Mouse (Mus musculus): ENCODE measurements around the gene Sag.
A peak's percentile ranks its signal among the peaks of the same experiment; 100 is the strongest.

Sag gene

DNA sequence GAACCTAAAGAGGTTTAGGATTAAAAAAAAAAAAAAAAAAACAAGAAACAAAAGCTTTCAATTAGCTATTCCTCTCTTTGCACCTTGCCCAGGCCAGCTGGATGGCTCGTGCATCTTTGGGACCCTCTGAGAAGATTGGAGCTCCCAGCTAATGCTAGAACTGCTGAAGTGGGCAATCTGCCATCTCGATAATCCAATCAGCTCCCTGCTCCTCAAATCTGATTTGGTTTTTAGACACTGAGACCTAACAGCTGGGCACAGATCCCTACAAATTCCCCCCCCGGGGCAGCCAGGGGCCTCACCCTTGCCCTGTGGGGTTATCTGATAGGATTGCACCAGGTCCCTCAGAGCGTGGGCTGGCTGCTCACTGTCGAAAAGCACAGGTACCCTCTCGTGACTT, at the start of gene Sag:
Gene Sag (plus strand): TSS at position 105 of the 400 bp plus-strand sequence.
- no peak for DNase-seq (ENCODE audit: low spot score)

GRCm38 (mm10) chr1:87755641-87756470, 47.6 kb upstream of the Sag start, which contains the start of gene Atg16l1:
Atg16l1 (plus strand) TSS chr1:87755870.
- DNase-seq (ENCODE audit: low spot score): peak; percentile 68

- no peak for DNase-seq (ENCODE audit: low spot score)
Observed at GRCm38 (mm10) chr1:87763821-87764220, 39.7 kb upstream of the Sag start.

GRCm38 (mm10) chr1:87765741-87766140, 37.7 kb upstream of the Sag start:
- DNase-seq (ENCODE audit: low spot score): no peak

GRCm38 (mm10) chr1:87766233-87766632, 37.2 kb upstream of the Sag start:
- no peak for DNase-seq (ENCODE audit: low spot score)

DNA sequence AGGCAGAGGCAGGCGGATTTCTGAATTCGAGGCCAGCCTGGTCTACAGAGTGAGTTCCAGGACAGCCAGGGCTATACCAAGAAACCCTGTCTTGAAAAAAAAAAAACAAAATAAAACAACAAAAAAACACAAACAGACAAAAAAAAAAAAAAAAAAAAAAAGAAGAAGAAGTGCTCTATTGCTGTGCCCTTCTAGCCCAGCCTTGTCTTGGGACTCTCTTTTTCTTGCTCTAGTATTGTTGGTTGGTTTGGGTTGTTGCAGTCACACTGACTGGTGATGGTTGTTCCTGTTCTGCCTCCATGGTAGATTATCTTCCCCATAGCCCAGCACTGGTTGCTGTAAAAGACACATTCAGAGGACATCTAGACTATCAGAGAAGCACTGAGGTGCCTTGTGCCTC, 34.2 kb upstream of the Sag start:
- no peak for DNase-seq (ENCODE audit: low spot score)

DNA sequence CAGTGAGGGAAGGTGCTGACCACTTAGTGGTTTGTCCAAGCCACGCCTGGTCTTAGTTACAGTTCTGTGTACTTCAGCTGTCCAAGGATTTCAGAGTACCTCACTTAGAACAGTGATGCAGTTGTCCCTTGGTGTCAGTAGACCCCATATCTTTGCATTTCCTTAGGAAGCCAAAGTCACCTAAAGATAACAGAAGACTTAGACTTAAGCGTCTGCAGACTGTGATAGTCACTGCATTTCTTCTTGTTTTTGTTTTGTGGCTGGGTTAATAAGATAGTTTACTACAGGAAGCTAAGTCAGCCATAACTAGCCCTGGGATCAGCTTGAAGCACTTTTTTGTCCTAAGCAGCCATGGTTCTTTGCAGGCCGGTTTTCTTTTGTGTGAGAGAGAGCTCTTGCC, 33.0 kb upstream of the Sag start:
- DNase-seq (ENCODE audit: low spot score): no peak

DNA sequence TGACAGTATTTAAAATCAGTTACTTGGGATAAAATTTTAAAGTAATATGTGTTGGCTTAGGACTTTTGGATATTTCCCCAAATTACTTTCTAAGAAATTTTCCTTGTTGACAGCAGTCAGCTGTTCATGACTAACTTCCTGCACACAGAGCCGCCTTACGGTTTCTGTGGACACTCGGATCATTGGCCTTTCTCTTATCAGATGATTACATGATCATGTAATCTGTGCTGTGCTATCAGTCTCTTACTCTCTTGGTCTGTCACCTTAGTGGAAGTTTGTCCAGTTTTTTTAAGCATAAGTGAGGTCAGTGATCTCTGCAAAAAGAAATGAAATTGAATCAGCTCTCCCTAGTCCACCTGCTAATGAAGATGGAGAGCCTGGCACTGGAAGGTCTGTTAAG, 31.8 kb upstream of the Sag start:
- no peak for DNase-seq (ENCODE audit: low spot score)

GRCm38 (mm10) chr1:87773336-87773735, 30.1 kb upstream of the Sag start:
- no peak for DNase-seq (ENCODE audit: low spot score)

- DNase-seq (ENCODE audit: low spot score): no peak
Observed at GRCm38 (mm10) chr1:87774845-87775244, 28.6 kb upstream of the Sag start.

- DNase-seq (ENCODE audit: low spot score): no peak
Observed at GRCm38 (mm10) chr1:87779204-87779785, 24.2 kb upstream of the Sag start.

- DNase-seq (ENCODE audit: low spot score): no peak
Observed at GRCm38 (mm10) chr1:87785703-87786102, 17.8 kb upstream of the Sag start.

DNA sequence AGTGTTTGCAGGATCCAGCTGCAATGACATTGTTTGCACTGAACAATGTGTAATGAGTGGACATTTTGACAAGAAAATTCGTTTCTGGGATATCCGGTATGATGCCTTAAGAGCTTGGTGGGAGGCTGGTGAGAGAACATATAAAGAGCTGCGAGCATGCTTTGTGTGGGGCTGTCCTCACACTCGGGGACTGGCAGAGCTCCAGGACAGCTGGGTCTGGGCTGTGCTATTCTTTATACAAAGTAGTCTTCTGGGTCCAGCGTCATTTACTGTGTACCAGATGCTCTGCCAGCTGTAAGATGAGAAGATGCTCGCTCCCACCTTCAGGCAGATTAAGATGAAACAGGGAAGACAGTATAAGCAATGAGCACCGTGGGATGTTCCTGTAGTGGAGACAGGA, 17.2 kb upstream of the Sag start:
- no peak for DNase-seq (ENCODE audit: low spot score)

DNA sequence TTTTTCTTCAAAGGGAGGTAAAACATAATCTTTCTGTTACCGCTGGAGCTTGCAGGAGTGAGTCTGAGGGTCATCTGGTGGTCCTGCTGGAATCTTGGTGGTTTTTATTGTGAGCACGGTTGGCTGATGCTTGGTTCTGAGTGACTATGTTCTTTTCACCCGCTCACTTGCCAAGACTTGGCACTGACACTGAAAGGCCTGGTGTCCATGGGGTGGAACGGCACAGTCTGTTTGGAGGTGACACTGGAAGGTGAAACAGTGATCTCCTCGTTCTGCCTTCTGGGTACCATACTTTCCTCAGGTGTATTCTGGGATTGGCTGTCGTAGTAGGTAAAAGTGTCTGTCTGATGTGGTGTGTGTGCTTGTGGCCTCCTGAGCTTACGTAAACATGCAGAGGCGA, 13.8 kb upstream of the Sag start:
- DNase-seq (ENCODE audit: low spot score): no peak

- DNase-seq (ENCODE audit: low spot score): no peak
Observed at GRCm38 (mm10) chr1:87792438-87793137, 10.9 kb upstream of the Sag start.

DNA sequence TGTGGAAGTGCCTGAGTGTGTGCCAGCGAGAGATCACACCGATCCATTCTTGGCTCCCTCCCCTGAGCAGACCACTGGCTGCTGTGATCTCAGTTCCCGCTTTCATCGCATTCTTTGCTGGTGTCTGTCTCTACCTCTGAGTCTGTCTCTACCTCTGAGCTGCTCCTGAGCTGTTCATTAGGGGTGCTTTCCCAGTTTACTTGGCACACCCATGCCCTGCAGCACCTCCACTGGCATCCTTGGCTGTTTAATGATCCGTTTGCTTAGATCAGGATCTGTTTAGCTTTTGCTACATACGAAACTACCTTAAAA, 10.4 kb upstream of the Sag start:
- no peak for DNase-seq (ENCODE audit: low spot score)

GRCm38 (mm10) chr1:87797702-87798101, 5.8 kb upstream of the Sag start:
- DNase-seq (ENCODE audit: low spot score): no peak

- DNase-seq (ENCODE audit: low spot score): no peak
Observed at GRCm38 (mm10) chr1:87798306-87798705, 5.2 kb upstream of the Sag start.

DNA sequence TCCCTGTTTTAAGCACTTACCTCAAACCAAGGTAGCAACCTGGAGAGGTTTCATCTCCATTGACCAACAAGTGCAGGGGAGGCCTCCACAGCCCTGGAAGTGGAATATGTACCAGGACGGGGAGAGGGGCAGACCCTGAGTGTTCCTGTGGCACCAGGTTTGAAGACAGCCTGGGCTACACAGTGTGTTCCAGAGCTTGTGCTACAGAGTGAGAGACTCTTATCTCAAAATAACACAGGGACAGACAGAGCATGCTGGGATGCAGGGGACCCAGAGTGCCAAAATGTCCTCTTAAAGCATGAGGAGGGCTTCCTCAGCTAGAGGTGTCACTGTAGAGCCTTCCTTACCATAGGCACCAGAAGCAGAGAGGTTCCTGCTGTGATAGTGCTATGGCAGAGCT, 4.3 kb downstream of the Sag start:
- DNase-seq (ENCODE audit: low spot score): no peak

DNA sequence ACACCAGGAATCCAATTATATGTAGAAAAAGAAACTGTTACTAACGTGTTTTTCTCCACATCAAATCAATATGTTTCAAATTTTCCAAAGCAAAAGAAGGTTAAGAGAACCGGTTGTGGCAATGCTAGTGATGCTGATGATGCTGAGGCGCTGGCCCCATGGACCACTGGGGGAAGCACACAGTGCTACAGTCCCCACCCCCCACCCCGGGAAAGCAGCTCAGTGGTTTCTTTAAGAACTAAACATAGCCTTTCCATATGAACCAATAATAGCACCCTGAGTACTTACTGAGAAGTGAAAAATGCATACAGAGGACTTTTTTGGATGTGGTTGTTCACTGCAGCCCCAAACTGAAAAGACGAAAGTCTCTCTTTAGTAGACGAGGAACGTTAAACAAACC, 7.9 kb downstream of the Sag start:
- DNase-seq (ENCODE audit: low spot score): no peak

GRCm38 (mm10) chr1:87812061-87812460, 8.6 kb downstream of the Sag start:
- DNase-seq (ENCODE audit: low spot score): no peak

GRCm38 (mm10) chr1:87813155-87813554, 9.7 kb downstream of the Sag start:
- no peak for DNase-seq (ENCODE audit: low spot score)

- DNase-seq (ENCODE audit: low spot score): no peak
Observed at GRCm38 (mm10) chr1:87813681-87814080, 10.2 kb downstream of the Sag start.

All from ovary, postnatal 10 days (tissue).